Mouse (Mus musculus) adrenal gland, postnatal 14 days (tissue): ENCODE data around the gene B020011L13Rik. TPM values are rescaled to one million over a fixed set of nuclear protein-coding genes. Genes with fewer than 3 reads are reported as not detected.
"Not testable (repeated sequence)": the region's sequence is repeated elsewhere in the genome, so short reads cannot be mapped to it uniquely, and the experiment has no call there.

Experiments
- DNase-seq: peaks from one replicate; pipeline ENCODE4 v3.0.0; 2021; ENCODE audit warnings: mixed read lengths
- long read RNA-seq, 2 experiments: library from polyadenylated mRNA; stranded (forward); transcript quantifications; one replicate each; pipeline ENCODE4 v2.0.0; 2021
- total RNA-seq: library from RNA; stranded (reverse); gene quantifications from 2 replicates; pipeline ENCODE4 v1.2.3, GENCODE M21; 2021

B020011L13Rik gene
- not detected in 2 replicates for total RNA-seq
- long read RNA-seq, experiment 1: 0 reads
- long read RNA-seq, experiment 2: 0 reads

DNA sequence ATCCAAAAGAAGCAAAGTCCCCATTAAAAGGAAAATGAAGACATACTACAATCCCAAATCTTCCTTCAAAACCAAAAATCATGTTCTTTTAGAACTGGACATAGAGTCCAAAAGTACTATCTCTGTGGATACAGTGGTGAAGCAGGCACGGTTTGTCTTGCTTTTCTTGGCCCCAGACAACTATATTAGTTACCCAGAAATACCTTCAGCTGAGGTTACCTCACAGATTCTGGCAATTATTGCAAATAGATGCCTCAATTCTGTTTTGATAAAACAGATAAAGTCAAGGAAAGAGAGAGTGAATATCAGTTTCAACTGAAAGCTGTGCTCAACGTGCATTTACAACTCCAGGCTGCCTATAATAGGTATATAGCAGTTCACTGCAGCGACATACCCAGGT is at the start of gene B020011L13Rik:
B020011L13Rik (plus strand) TSS at position 301 of the 400 bp plus-strand sequence.
- not testable (repeated sequence) for DNase-seq

DNA sequence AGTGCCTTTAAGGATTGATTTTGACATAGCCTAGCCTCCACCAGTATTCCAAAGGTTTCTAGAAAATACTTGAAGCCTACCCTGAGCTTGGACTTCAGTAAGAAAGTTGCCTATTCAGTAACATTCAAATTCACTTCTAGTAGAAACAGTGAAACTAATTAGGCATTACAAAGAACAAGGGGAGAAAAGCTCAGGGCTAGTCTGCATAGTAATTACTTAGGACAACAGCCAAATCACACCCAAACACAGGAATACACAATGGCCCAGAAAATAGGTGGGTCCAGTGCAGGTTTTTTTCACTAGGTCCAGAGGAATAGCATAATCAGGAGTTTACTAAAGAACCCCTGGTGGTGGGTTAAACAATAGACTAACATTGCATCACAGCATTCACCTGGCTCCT is 35.3 kb downstream of the B020011L13Rik start:
- DNase-seq: not testable (repeated sequence)

DNA sequence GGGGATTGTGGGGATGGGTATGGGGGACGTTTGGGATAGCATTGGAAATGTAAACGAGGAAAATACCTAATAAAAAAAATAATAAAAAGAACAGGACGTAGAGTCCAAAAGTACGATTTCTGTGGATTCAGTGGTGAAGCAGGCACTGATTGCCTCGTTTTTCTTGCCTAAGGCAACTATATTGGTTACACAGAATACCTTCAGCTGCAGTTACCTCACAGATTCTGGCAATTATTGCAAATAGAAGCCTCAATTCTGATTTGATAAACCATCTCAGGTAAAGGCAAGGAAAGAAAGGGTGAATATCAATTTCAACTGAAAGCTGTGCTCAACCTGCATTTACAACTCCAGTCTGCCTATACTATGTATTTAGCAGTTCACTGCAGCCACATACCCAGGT is 48.8 kb downstream of the B020011L13Rik start, which contains the start of gene Gm28360:
Gm28360 (plus strand) TSS at position 301 of the 400 bp plus-strand sequence.
- not testable (repeated sequence) for DNase-seq

DNA sequence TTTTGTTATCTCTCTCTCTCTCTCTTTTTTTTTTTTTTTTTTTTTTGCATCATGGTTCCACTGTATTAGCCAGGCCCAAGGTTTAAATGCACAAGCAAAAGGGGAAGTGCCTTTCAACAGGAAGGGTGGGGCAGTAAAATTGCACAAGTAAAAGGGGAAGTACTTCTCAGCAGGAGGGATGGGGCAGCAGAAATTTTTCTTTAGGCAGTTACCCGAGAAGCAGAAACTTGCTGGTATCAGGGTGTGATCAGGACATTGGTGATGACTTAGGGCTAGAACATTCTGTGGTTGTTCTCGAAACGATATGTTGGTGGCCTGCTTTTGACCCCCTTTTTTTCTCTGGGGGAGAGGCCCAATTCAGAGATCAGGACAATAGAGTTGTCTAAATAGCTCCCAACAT is 70.8 kb downstream of the B020011L13Rik start:
- not testable (repeated sequence) for DNase-seq

Other genes starting within 250 kb of the B020011L13Rik start
- gene Gm28363, start 84.0 kb upstream of the B020011L13Rik start, total RNA-seq: not detected in 2 replicates
- gene Gm28360, start 48.9 kb downstream of the B020011L13Rik start, total RNA-seq: not detected in 2 replicates
- not detected in 2 replicates for gene Gm28168, start 146.9 kb downstream of the B020011L13Rik start, total RNA-seq
- gene Gm7145, start 184.8 kb downstream of the B020011L13Rik start, total RNA-seq: not detected in 2 replicates